Mouse (Mus musculus) liver, embryonic 14.5 days (tissue): ENCODE measurements around the gene Pde4d.

Experiments used
- CTCF ChIP-seq: IDR thresholded peaks from 2 replicates; pipeline ENCODE4 v1.5.1; 2016; ENCODE audit warnings: antibody characterized with exemption, low read depth, control low read depth
- EP300 ChIP-seq: IDR thresholded peaks from 2 replicates; pipeline ENCODE4 v1.6.1; 2016; ENCODE audit warnings: antibody characterized with exemption, low read depth

DNA sequence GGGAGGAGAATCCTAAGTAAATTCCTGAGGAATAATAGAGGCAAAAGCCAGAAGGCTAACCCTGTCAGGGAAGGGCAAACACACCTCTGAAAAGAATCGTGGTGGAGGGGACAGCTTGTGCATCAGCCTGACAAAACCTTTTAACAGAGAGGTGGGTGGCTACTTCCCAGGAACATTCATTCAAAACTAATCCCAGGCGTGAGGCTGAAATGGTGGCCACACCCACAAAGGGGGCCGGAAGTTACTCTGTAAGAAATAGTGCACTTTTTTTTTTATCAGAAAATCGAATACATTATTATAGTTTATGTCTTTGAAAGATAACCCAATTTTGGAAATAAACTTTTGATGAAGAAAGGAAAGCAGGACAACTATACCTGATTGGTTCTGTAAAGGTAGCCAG lies 1227.3 kb downstream of the Pde4d start:
- TF ChIP-seq EP300 (no peak), CTCF (no peak)
